Mouse (Mus musculus): ENCODE measurements at regions not wholly inside any gene's neighbourhood (a gene's known extent, or its start where the extent isn't known, plus 50 kb on each side); places are given as distances from the start of the nearest gene placed in this dataset.

DNA sequence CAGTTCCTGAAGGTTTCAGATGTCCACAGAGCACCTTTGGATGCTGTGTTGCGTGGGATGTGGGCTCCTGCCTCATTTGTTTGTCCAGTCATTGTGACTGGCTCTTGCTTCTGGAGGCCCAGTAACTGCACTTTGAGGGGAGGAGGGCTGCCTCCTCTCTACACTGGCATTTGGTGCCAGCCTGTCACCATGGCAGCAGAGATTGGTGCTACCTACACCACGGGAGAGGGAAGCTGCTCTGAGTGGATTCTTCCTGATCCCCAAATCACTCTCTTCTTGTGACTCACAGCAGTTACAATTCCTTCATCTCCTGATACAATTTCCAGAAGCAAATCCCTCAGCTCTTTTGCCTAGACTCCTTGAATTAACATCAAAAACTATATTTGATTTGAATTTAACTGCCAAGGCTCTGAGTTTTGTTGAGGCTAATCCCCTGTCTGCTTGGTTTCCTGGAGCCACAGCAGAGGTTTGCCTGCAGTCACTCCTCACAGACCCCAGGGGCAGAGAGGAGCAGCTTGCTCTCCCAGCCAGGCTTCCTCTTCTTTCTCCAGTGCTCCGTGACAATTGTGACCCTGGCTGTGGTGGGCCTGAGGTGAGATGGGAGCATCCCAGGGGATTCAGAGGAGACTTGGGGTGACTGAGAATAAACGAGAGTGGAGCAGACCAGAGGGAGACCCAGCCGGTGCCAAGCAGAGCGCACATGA, 145.7 kb downstream of the Tpra1 start:
- no peak for TF ChIP-seq EP300 (IDR thresholded peaks at IDR 0.05; ENCODE audit: insufficient read depth, low read depth, low read length)
- TF ChIP-seq CTCF (IDR thresholded peaks at IDR 0.05): no peak
- TF ChIP-seq POLR2A (IDR thresholded peaks at IDR 0.05; ENCODE audit: insufficient read depth, low read depth, low read length): no peak
